Mouse (Mus musculus) forebrain, embryonic 10.5 days (tissue): ENCODE data around the gene Tgm1. TPM values are rescaled to one million over a fixed set of nuclear protein-coding genes. Genes with fewer than 3 reads are reported as not detected.
A peak's percentile ranks its signal among the peaks of the same experiment; 100 is the strongest.
"Not testable (repeated sequence)": the region's sequence is repeated elsewhere in the genome, so short reads cannot be mapped to it uniquely, and the experiment has no call there.

Experiments used
- DNase-seq: peaks from one replicate; pipeline ENCODE4 v3.0.0-alpha.2; 2017; ENCODE audit warnings: low spot score; ENCODE audit errors: extremely low spot score
- H3K27ac ChIP-seq: fragments of 300-500 bp; sonication (generic); 2 replicates; pipeline ENCODE4 v1.5.1; 2016; ENCODE audit warnings: mild to moderate bottlenecking
- H3K27me3 ChIP-seq: fragments of 300-500 bp; sonication (generic); 2 replicates; pipeline ENCODE4 v1.6.1; 2016; ENCODE audit warnings: mild to moderate bottlenecking; ENCODE audit not compliant: poor library complexity, severe bottlenecking
- H3K36me3 ChIP-seq: fragments of 300-500 bp; sonication (generic); replicated peaks from 2 replicates; pipeline ENCODE4 v1.6.1; 2016; ENCODE audit warnings: mild to moderate bottlenecking, moderate library complexity
- H3K4me1 ChIP-seq: fragments of 300-500 bp; sonication (generic); 2 replicates; pipeline ENCODE4 v1.6.1; 2016
- H3K4me3 ChIP-seq: fragments of 300-500 bp; sonication (generic); 2 replicates; pipeline ENCODE4 v1.5.1; 2016; ENCODE audit warnings: mild to moderate bottlenecking, moderate library complexity
- H3K9me3 ChIP-seq: fragments of 300-500 bp; sonication (generic); 2 replicates; pipeline ENCODE4 v1.6.1; 2016; ENCODE audit warnings: mild to moderate bottlenecking, moderate library complexity
- WGBS: fragments of 180-500 bp; shearing (Covaris S2); methylation state at CpG from one replicate; pipeline ENCODE4 v1.1.7; 2016; 5-methylcytosine and 5-hydroxymethylcytosine counted together
- polyA plus RNA-seq: library from polyadenylated mRNA; unstranded; fragments of >200 nt; fragmentation: Nextera tagmentation; extraction: Ambion mirVana; gene quantifications from 2 replicates; pipeline ENCODE4 v1.2.1, GENCODE M21; 2016

The Tgm1 gene
- 0.26 and 0.44 TPM in 2 replicates for polyA plus RNA-seq

DNA sequence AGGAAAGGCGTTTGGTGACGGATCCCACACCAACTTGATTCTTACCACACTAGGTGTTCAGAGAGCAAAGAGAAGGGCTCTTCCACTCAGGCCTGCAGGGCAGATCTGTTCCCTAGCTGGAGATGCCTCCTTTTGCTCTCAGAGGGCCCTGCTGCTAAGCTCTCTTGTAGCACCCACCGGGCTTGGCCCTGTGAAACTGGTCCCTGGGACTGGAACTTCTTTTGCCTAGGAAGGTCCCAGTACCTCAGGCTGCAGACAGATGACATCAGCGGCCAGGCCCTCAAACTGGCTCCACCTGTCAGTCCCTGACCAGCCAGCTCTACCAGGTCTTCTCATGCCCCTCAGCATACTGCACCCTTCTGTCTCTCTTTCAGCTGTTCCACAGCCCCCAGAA, at the start of gene Tgm1:
TSS of gene Tgm1 (minus strand) at position 198 of the 394 bp plus-strand sequence.
- 26% methylated on average over 4 of the region's 4 CpGs for WGBS
- peaks cover 35% of the 10 kb centered on the region for H3K27me3 ChIP-seq
- peak within 1 kb of the TSS; percentile 37 for H3K4me3 ChIP-seq
- DNase-seq: no peak
- 0 out of 2 replicates have a peak within 1 kb of the TSS, but pooled peaks have one; percentile 15 for H3K27ac ChIP-seq
- H3K9me3 ChIP-seq: no peaks in the 10 kb centered on the region
- peaks cover 18% of the 10 kb centered on the region for H3K4me1 ChIP-seq
- H3K36me3 ChIP-seq: peaks cover 27% of the 10 kb centered on the region

DNA sequence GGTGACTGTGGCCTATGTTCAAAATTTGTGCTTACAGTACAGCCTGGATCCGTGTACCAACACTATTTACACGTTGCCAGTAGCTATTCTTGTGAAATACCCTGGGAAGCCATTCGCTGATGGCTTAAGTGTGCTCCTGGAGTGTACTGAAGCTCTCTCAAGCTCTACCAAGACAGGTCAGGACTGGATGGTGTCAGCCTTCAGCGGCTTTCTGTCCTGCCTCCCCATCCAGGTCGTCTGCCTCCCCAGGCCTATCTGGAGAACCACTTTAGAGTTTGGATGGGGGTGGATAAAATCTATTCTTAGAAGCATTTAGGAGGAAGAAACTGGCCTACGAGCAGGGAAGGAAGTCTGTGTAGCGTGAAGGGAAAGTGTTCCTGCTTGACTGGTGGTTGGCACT, 49.4 kb upstream of the Tgm1 start:
- Histone ChIP-seq H3K27me3 (peaks cover 80% of the 10 kb centered on the region), H3K4me1 (peaks cover 37% of the 10 kb centered on the region), H3K4me3 (no peak overlapping the region; the same call in 1 of the 2 replicates), H3K9me3 (no peaks in the 10 kb centered on the region), H3K27ac (no peak overlapping the region), H3K36me3 (no peaks in the 10 kb centered on the region)
- 65% methylated on average over 7 of the region's 7 CpGs for WGBS
- no peak for DNase-seq

DNA sequence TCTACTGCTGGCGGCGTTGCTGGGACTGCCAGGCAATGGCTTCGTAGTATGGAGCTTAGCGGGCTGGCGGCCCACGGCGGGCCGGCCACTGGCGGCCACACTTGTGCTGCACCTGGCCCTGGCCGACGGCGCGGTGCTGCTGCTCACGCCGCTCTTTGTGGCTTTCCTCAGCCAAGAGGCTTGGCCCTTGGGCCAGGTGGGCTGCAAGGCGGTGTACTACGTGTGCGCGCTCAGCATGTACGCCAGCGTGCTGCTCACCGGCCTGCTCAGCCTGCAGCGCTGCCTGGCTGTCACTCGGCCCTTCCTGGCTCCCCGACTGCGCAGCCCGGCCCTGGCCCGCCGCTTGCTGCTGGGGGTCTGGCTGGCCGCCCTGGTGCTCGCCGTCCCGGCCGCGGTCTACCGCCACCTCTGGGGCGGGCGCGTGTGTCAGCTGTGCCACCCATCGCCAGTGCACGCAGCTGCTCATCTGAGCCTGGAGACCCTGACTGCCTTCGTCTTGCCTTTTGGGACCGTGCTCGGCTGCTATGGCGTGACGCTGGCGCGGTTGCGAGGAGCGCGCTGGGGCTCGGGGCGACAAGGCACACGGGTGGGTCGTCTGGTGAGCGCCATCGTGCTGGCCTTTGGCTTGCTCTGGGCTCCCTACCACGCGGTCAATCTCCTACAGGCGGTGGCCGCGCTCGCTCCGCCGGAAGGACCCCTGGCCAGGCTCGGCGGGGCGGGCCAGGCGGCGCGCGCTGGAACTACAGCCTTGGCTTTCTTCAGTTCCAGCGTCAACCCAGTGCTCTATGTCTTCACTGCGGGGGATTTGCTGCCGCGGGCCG, 48.5 kb upstream of the Tgm1 start:
- H3K27me3 ChIP-seq: peaks cover 70% of the 10 kb centered on the region
- no peaks in the 10 kb centered on the region for H3K36me3 ChIP-seq
- peak overlapping the region; percentile 84 for H3K27ac ChIP-seq
- peaks cover 31% of the 10 kb centered on the region for H3K4me1 ChIP-seq
- DNase-seq: peak; percentile 62
- under 1% methylated on average over 77 of the region's 77 CpGs for WGBS
- H3K9me3 ChIP-seq: no peaks in the 10 kb centered on the region
- peak overlapping the region; percentile 67 for H3K4me3 ChIP-seq

DNA sequence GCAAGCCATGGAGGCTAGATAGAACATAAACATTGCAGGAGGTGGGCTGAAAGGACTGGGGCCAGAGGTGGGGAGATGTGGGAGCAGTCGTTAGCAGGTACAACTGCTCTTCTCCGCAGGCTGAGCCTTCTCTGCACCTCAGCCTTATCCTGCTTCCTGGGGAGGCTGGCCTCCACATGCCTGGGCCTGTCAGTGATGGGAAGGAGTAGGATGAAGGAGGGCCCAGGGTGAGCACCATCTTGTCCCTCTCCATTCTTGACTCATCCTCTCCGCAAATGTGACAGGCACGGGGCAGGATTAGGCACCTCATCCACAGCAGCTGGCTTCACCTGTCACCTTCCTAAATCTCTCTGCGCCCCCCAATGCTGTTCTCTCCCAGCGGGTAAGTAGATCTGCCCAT, 47.4 kb upstream of the Tgm1 start, which contains the start of gene Ltb4r2:
TSS of gene Ltb4r2 (plus strand) at position 266 of the 400 bp plus-strand sequence.
- Histone ChIP-seq H3K4me1 (peaks cover 30% of the 10 kb centered on the region), H3K36me3 (peaks cover 7% of the 10 kb centered on the region), H3K4me3 (peak within 1 kb of the TSS; percentile 67), H3K9me3 (no peaks in the 10 kb centered on the region), H3K27ac (peak within 1 kb of the TSS; percentile 84), H3K27me3 (peaks cover 60% of the 10 kb centered on the region)
- WGBS: 68% methylated on average over 6 of the region's 6 CpGs
- no peak for DNase-seq

DNA sequence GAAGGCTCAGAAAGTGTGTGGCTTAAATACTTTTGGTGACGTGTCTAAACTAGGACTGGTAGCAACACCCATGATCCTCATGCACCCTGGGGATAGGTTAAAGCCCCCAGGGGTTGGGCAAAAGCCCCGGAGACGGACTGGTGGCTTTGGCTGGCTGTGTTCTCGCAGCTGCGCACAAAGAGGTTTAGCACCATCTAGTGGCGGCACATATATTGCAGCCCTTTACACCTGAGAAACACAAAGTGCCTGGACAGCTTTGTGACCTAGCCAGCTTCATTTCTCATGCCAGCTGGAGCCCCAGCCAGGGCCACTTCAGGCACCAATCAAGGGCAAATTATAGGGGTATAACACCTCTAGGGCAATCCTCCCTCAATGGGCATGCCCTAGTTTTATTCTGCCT, 46.4 kb upstream of the Tgm1 start:
- Histone ChIP-seq H3K27me3 (peaks cover 50% of the 10 kb centered on the region), H3K4me3 (peak overlapping the region; percentile 31), H3K36me3 (peaks cover 17% of the 10 kb centered on the region), H3K4me1 (peaks cover 30% of the 10 kb centered on the region)
- DNase-seq: peak; percentile 83
- not testable (repeated sequence) for H3K27ac ChIP-seq, H3K9me3 ChIP-seq
- WGBS: 3% methylated on average over 6 of the region's 6 CpGs

DNA sequence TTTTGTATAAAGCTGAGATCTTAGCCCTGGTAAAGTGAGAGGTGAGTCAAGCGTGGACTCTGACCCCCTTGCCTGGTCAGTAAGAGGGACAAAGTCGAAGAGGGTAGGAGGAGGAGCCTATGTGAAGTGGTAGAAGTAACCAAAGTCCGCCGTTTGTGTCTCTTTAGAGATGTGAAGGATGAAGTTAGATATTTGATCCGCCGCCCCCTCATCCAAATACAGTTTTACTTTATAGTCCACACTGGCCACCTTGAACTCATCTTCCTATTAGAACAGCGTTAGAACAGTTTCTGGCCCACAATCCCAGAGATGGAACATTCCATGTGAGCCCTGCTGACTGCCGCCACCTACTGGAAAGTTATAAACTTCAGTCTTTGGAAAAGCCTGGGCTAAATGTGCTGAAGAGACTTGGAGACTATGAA, 44.6 kb upstream of the Tgm1 start, which contains the start of gene Cideb:
TSS of gene Cideb (minus strand) at position 96 of the 422 bp plus-strand sequence.
- WGBS: 23% methylated on average over 8 of the region's 8 CpGs
- H3K4me3 ChIP-seq: no peak within 1 kb of the TSS
- H3K9me3 ChIP-seq: no peaks in the 10 kb centered on the region
- H3K27ac ChIP-seq: no peak within 1 kb of the TSS
- peaks cover 32% of the 10 kb centered on the region for H3K27me3 ChIP-seq
- DNase-seq: peak; percentile 55
- peaks cover 30% of the 10 kb centered on the region for H3K4me1 ChIP-seq
- peaks cover 34% of the 10 kb centered on the region for H3K36me3 ChIP-seq

DNA sequence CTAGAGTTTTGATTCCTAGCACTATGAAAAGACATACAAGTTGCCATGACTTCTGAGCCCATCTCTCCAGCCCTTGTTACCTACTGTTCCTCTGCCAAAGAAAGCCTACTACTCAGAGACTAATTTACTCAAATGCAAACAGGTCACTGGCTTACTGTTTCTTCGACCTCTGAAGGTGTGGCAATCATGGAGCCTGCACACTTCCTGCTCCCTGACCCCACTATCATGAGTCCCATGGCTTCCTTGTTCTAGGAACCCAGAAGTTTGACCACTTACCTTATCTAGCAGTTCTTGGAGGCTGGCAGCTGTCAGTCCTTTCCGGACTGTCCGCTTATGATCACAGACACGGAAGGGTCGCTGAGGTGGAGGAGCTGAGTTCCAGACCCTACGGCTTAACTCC, 43.8 kb upstream of the Tgm1 start:
- Histone ChIP-seq H3K9me3 (no peaks in the 10 kb centered on the region), H3K4me1 (peaks cover 26% of the 10 kb centered on the region), H3K27me3 (peaks cover 24% of the 10 kb centered on the region), H3K27ac (no peak overlapping the region), H3K4me3 (no peak overlapping the region), H3K36me3 (peaks cover 43% of the 10 kb centered on the region)
- WGBS: 88% methylated on average over 6 of the region's 6 CpGs
- no peak for DNase-seq

DNA sequence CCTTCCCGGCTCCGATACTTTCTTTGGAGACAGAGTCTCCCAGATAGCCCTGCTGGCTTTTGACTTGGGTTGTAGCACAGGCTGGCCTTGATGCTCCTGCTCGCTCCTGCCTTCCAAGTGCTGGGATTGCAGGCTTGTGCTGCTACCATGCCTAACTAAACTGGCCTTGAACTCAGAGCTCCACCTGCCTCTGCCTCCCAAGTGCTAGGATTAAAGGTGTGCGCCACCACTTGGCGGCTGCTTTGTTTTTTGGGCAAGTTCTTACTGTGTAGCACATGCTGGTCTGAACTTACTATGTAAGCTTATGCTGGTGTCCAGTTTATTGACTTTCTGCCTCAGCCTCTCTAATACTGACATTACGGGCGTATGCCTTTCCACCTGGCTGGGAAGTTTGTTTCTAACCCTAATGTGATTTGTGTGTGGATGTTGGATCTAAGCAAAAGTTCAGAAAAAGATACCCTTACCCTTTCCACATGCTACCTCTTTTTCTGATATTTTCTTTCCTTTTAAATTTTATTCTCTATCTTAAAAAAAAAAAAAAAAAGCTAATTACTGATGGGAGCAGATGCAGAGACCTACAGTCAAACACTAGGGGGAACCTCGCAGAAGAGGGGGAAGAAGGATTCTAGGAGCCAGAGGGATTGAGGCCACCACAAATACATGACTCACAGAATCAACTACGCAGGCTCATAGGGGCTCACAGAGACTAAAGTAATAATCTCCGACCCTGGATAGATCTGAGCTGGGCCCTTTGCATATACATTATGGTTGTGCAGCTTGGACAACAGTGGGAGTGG, 33.5 kb upstream of the Tgm1 start:
- H3K27ac ChIP-seq: no peak overlapping the region
- DNase-seq: no peak
- H3K9me3 ChIP-seq: no peaks in the 10 kb centered on the region
- H3K4me3 ChIP-seq: peak overlapping the region; percentile 84
- WGBS: 92% methylated on average over 10 of the region's 10 CpGs
- H3K27me3 ChIP-seq: no peaks in the 10 kb centered on the region
- peaks cover 57% of the 10 kb centered on the region for H3K36me3 ChIP-seq
- peaks cover 41% of the 10 kb centered on the region for H3K4me1 ChIP-seq

DNA sequence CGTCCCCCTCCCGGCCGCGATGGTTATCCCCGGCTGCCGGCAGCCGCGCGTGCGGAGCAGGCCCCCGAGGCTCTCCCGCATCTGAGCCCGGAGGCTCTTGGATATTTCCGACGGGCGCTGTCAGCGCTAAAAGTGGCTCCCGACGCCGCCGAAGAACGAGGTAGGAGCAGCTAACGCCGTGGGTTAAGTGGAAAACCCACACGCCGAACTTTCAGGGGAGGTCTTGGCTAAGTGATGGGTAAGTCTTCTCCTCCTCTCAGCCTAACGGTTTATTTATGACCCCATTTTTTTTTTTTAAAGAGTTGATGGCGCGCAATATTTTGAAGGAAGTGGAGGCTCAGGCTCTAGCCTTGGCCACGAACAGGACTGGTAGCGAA, 32.1 kb upstream of the Tgm1 start:
- H3K27ac ChIP-seq: peak overlapping the region; percentile 86
- H3K4me1 ChIP-seq: peaks cover 41% of the 10 kb centered on the region
- H3K9me3 ChIP-seq: no peaks in the 10 kb centered on the region
- no peak for DNase-seq
- peaks cover 53% of the 10 kb centered on the region for H3K36me3 ChIP-seq
- no peaks in the 10 kb centered on the region for H3K27me3 ChIP-seq
- H3K4me3 ChIP-seq: peak overlapping the region; percentile 84
- WGBS: under 1% methylated on average over 31 of the region's 31 CpGs

DNA sequence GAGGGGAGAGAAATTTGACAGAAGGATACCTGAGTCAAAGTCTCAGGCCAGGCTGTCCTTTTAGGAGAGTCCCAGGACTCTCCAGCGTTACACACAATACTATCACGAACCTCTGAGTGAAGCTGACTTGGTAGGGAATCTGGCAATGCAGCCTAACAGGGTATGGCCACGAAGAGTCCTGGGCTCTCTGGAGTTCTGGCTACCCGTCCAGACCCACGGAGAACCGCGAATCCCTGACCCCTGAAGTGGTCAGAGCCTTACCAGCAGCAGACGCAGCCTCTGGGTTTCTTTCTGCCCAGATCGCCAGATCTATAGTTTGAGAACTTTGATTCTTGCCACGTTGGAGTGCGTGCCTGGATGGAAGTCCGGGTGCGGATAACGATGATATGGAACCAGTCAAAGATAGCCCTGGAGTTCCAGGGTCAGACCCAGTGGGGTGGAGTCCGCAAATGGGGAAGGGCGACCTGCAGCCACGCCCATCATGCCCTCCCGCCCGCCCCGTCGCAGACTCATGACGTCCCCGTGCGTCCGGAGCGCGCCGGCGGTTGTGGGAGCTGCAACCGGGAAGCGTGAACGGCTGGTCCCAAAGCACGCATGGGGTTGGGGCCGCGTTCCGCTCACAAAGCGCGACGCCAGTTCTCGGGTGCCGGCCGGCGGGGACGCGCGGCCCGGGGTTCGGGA, 31.6 kb upstream of the Tgm1 start, which contains the start of the genes Dhrs1 and Nop9:
TSS of gene Dhrs1 (minus strand) at position 511 of the 681 bp plus-strand sequence.
TSS of gene Nop9 (plus strand) at position 514 of the 681 bp plus-strand sequence.
- Histone ChIP-seq H3K4me1 (peaks cover 41% of the 10 kb centered on the region), H3K4me3 (peak within 1 kb of the TSS; percentile 84), H3K36me3 (peaks cover 53% of the 10 kb centered on the region), H3K9me3 (no peaks in the 10 kb centered on the region), H3K27ac (peak within 1 kb of the TSS; percentile 86), H3K27me3 (no peaks in the 10 kb centered on the region)
- WGBS: 2% methylated on average over 48 of the region's 48 CpGs
- DNase-seq: peak; percentile 91

DNA sequence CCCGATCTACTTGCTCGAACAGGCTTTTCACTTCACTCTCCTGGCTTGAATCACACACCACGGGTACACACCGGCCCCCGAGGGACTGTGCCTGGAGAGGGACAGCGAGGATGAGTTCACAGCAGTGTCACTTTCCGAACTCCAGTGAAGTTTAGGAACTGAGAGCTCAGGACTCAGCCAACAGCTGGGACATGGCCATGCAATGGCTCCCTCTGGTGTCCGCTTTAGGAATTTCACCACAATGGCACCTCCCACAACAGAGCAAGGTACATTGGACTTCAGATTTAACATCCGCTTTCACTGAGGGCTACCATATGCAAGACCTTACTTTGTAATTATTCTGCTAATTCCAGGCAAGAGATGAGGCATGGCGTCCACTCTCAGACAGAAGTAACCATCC, 30.0 kb upstream of the Tgm1 start:
- no peaks in the 10 kb centered on the region for H3K9me3 ChIP-seq
- WGBS: 22% methylated on average over 10 of the region's 10 CpGs
- H3K4me3 ChIP-seq: peak overlapping the region; percentile 18; the same call in 1 of the 2 replicates
- H3K27me3 ChIP-seq: no peaks in the 10 kb centered on the region
- DNase-seq: peak; percentile 84
- no peak overlapping the region for H3K27ac ChIP-seq
- peaks cover 41% of the 10 kb centered on the region for H3K4me1 ChIP-seq
- peaks cover 54% of the 10 kb centered on the region for H3K36me3 ChIP-seq

DNA sequence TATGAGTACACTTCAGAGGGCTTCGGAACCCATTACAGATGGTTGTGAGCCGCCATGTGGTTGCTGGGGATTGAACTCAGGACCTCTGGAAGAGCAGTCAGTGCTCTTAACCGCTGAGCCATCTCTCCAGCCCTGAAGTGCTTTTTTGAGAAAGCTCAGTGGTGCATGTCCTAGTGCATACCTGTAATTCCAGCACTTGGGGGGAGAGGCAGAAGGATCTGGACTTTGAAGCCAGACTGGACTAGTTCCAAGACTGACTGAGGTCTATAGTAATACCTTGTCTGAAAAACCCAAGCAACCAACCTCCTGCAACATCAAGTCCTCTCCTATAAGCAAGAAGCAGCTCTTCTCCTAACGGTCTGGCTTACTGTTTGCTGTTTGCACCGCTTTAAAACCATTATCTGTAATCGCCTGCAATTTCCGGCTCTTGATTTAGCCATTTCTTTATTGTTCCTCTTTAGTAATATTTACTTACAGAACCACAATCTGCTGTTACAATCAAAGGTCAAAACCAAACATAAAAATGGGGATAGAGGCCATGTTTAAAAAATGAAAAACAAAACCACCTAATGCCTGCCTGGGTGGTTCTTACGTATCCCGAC, 23.5 kb upstream of the Tgm1 start:
- no peak overlapping the region for H3K27ac ChIP-seq
- no peaks in the 10 kb centered on the region for H3K9me3 ChIP-seq
- 90% methylated on average over 9 of the region's 9 CpGs for WGBS
- no peak overlapping the region for H3K4me3 ChIP-seq
- H3K36me3 ChIP-seq: peaks cover 40% of the 10 kb centered on the region
- H3K4me1 ChIP-seq: no peaks in the 10 kb centered on the region
- H3K27me3 ChIP-seq: no peaks in the 10 kb centered on the region
- no peak for DNase-seq
